Mouse (Mus musculus) stomach, embryonic 14.5 days (tissue): Measurements from ENCODE around the gene Eml2. TPM values are rescaled to one million over a fixed set of nuclear protein-coding genes. Genes with fewer than 3 reads are reported as not detected.

Source experiments
- ATAC-seq: fragments of 200-750 bp; cut with Nextera tagmentation; 2 replicates; pipeline ENCODE4 v1.8.0; 2017; ENCODE audit warnings: low read depth, moderate TSS enrichment; ENCODE audit not compliant: insufficient number of reproducible peaks, insufficient read depth, low FRiP score
- H3K27ac ChIP-seq: fragments of 300-500 bp; sonication (generic); 2 replicates; pipeline ENCODE4 v1.5.1; 2014; ENCODE audit warnings: mild to moderate bottlenecking, low read length, moderate library complexity, mixed read lengths
- H3K27me3 ChIP-seq: fragments of 300-500 bp; sonication (generic); 2 replicates; pipeline ENCODE4 v1.6.1; 2014; ENCODE audit warnings: low read length, control low read depth, mixed read lengths; ENCODE audit not compliant: control insufficient read depth, insufficient read depth
- H3K36me3 ChIP-seq: fragments of 300-500 bp; sonication (generic); 2 replicates; pipeline ENCODE4 v1.6.1; 2014; ENCODE audit warnings: mild to moderate bottlenecking, control low read depth, low read length, moderate library complexity, mixed read lengths; ENCODE audit not compliant: control insufficient read depth, insufficient read depth
- H3K4me1 ChIP-seq: fragments of 300-500 bp; sonication (generic); 2 replicates; pipeline ENCODE4 v1.6.1; 2014; ENCODE audit warnings: low read length, control low read depth, mixed read lengths; ENCODE audit not compliant: control insufficient read depth, insufficient read depth
- H3K4me2 ChIP-seq: fragments of 300-500 bp; sonication (generic); replicated peaks from 2 replicates; pipeline ENCODE4 v1.6.1; 2014; ENCODE audit warnings: low read depth, low read length, control low read depth
- H3K4me3 ChIP-seq: fragments of 300-500 bp; sonication (generic); 2 replicates; pipeline ENCODE4 v1.5.1; 2014; ENCODE audit warnings: low read depth, low read length, control low read depth
- H3K9ac ChIP-seq: fragments of 300-500 bp; sonication (generic); replicated peaks from 2 replicates; pipeline ENCODE4 v1.6.1; 2014; ENCODE audit warnings: low read depth, mild to moderate bottlenecking, control low read depth, low read length, moderate library complexity, mixed read lengths
- H3K9me3 ChIP-seq: fragments of 300-500 bp; sonication (generic); 2 replicates; pipeline ENCODE4 v1.6.1; 2016; ENCODE audit warnings: low read depth, low read length, control low read depth; ENCODE audit not compliant: control insufficient read depth
- WGBS: fragments of 180-500 bp; shearing (Covaris S2); extraction: QIAGEN DNeasy Blood & Tissue Kit; methylation state at CpG from one replicate; pipeline ENCODE4 v1.1.7; 2014; 5-methylcytosine and 5-hydroxymethylcytosine counted together
- polyA plus RNA-seq: library from polyadenylated mRNA; unstranded; fragments of >200 nt; fragmentation: Nextera tagmentation; extraction: Ambion mirVana; gene quantifications from 2 replicates; pipeline ENCODE4 v1.2.1, GENCODE M21; 2014

The Eml2 gene
- polyA plus RNA-seq, 1 experiment from 2014 or later = 4.8 TPM

DNA sequence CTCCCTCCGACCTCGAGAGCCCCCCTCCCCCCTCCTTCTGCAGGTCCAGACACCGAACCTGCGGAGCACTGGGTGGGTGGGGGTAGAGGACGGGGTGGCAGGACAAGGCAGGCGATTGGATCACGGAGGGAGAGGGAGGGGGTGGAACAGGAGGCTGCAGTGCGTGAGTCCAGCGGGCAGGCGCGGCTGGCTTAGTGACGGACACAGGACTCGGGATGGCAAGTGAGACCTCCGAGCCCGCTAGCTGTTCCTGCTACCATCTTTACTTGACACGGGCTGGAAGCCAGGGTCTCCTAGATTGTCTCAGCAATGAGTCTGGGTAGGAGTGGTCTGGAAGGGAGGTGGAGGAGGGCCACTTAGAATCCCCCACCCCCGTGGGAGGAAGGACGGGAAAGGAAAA, 1.8 kb downstream of the Eml2 start:
- peaks cover 37% of the 10 kb centered on the region for H3K27me3 ChIP-seq
- H3K36me3 ChIP-seq = no peaks in the 10 kb centered on the region
- 0 out of 2 replicates have a peak, but pooled peaks cover 4% of the 10 kb centered on the region for H3K9me3 ChIP-seq
- no peak overlapping the region for H3K4me2 ChIP-seq
- no peak overlapping the region for H3K9ac ChIP-seq
- ATAC-seq = no peak
- WGBS = 10% methylated on average over 18 of the region's 18 CpGs
- H3K4me3 ChIP-seq = 0 out of 2 replicates have a peak overlapping the region, but pooled peaks have one; percentile 5
- H3K27ac ChIP-seq = no peak overlapping the region
- H3K4me1 ChIP-seq = peaks cover 14% of the 10 kb centered on the region; the same call in 1 of the 2 replicates

- no peak for ATAC-seq
- peak overlapping the region; percentile 33; the same call in 1 of the 2 replicates for H3K4me2 ChIP-seq
- H3K27me3 ChIP-seq = peaks cover 37% of the 10 kb centered on the region
- 3% methylated on average over 27 of the region's 27 CpGs for WGBS
- H3K36me3 ChIP-seq = no peaks in the 10 kb centered on the region
- peaks cover 14% of the 10 kb centered on the region; the same call in 1 of the 2 replicates for H3K4me1 ChIP-seq
- H3K27ac ChIP-seq = no peak overlapping the region
- 0 out of 2 replicates have a peak, but pooled peaks cover 4% of the 10 kb centered on the region for H3K9me3 ChIP-seq
- H3K9ac ChIP-seq = no peak overlapping the region
- 0 out of 2 replicates have a peak overlapping the region, but pooled peaks have one; percentile 5 for H3K4me3 ChIP-seq
These were observed 2.3 kb downstream of the Eml2 start for GRCm38 (mm10) chr7:19178443-19179092.

DNA sequence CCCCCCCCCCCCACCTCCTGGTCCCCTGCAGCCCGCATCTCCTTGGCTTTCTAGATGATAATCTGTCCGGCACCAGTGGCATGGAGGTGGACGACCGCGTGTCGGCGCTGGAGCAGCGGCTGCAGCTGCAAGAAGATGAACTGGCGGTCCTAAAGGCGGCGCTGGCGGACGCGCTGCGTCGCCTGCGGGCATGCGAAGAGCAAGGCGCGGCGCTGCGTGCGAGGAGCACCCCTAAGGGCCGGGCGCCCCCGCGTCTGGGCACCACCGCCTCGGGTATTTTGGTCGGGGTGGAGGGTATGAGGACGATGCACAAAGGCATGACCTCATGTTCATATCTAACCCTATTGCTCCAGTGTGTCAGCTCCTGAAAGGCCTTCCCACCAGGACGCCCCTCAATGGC, 3.0 kb downstream of the Eml2 start:
- no peak for ATAC-seq
- under 1% methylated on average over 31 of the region's 32 CpGs for WGBS
- H3K9ac ChIP-seq = no peak overlapping the region

DNA sequence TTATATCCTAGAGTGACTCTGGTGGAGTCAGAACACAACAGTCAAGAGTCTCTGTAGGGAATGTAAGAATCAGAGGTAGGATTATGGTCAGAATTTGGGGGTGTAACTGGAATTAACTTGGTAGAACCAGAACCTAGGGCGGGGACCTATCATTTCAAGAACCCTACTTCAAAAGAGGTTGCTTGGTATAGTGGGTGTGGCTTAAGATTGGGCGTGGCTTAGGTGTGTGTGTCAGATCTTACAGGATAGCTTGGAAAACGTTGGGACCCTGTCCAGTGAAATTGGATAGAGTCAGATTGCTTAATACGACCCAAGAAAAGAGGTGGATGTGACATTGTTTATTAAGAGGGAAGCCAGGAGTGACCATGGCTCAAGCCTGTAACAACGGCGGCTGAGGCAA, 3.7 kb downstream of the Eml2 start:
- Histone ChIP-seq H3K4me3 (no peak overlapping the region), H3K27ac (no peak overlapping the region), H3K4me2 (no peak overlapping the region), H3K9me3 (0 out of 2 replicates have a peak, but pooled peaks cover 4% of the 10 kb centered on the region), H3K36me3 (no peaks in the 10 kb centered on the region), H3K9ac (no peak overlapping the region), H3K27me3 (peaks cover 37% of the 10 kb centered on the region), H3K4me1 (peaks cover 18% of the 10 kb centered on the region; the same call in 1 of the 2 replicates)
- ATAC-seq = no peak
- 40% methylated on average over 6 of the region's 6 CpGs for WGBS

More for the DNA sequence above, 3.0 kb downstream of the Eml2 start:
- Histone ChIP-seq H3K9me3 (0 out of 2 replicates have a peak, but pooled peaks cover 4% of the 10 kb centered on the region), H3K27ac (no peak overlapping the region), H3K4me3 (peak overlapping the region; percentile 12; the same call in 1 of the 2 replicates), H3K27me3 (peaks cover 37% of the 10 kb centered on the region), H3K4me2 (peak overlapping the region; percentile 33), H3K4me1 (peaks cover 14% of the 10 kb centered on the region; the same call in 1 of the 2 replicates), H3K36me3 (no peaks in the 10 kb centered on the region)

- ATAC-seq = peak; percentile 64
- Histone ChIP-seq H3K9me3 (0 out of 2 replicates have a peak, but pooled peaks cover 4% of the 10 kb centered on the region), H3K4me2 (peak overlapping the region; percentile 77), H3K27me3 (peaks cover 37% of the 10 kb centered on the region), H3K4me3 (peak overlapping the region; percentile 53), H3K36me3 (no peaks in the 10 kb centered on the region), H3K4me1 (peaks cover 16% of the 10 kb centered on the region; the same call in 1 of the 2 replicates), H3K9ac (peak overlapping the region; percentile 46), H3K27ac (no peak overlapping the region)
- 1% methylated on average over 27 of the region's 27 CpGs for WGBS
These were observed 4.7 kb downstream of the Eml2 start for GRCm38 (mm10) chr7:19180862-19181429.

- WGBS = 83% methylated on average over 2 of the region's 2 CpGs
These were observed 8.0 kb downstream of the Eml2 start for GRCm38 (mm10) chr7:19184250-19184649.

DNA sequence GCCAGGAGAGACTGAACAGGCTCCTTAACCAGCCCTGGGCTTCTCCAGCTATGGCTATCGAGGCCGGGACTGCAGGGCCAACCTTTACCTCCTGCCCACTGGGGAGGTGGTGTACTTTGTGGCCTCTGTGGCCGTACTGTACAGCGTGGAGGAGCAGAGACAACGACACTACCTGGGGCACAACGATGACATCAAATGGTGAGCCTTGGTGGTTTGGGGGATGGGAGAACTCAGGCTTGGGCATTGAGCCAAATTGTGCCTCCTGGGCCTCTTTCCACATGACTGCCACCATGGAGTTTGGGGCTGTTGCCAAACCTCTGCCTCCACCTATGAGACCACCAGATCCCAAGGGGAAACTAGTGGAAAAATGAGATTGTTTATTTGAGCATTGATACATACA, 8.5 kb downstream of the Eml2 start:
- Histone ChIP-seq H3K27ac (no peak overlapping the region), H3K36me3 (peaks cover 5% of the 10 kb centered on the region; the same call in 1 of the 2 replicates), H3K4me3 (no peak overlapping the region), H3K9me3 (no peaks in the 10 kb centered on the region), H3K27me3 (peaks cover 6% of the 10 kb centered on the region), H3K4me1 (peaks cover 11% of the 10 kb centered on the region; the same call in 1 of the 2 replicates), H3K4me2 (no peak overlapping the region), H3K9ac (no peak overlapping the region)
- ATAC-seq = no peak
- 79% methylated on average over 6 of the region's 6 CpGs for WGBS

More at GRCm38 (mm10) chr7:19184250-19184649, 8.0 kb downstream of the Eml2 start:
- Histone ChIP-seq H3K27ac (no peak overlapping the region), H3K27me3 (peaks cover 11% of the 10 kb centered on the region), H3K4me1 (peaks cover 15% of the 10 kb centered on the region; the same call in 1 of the 2 replicates), H3K36me3 (peaks cover 5% of the 10 kb centered on the region; the same call in 1 of the 2 replicates), H3K9me3 (no peaks in the 10 kb centered on the region), H3K4me3 (no peak overlapping the region), H3K9ac (no peak overlapping the region), H3K4me2 (no peak overlapping the region)
- ATAC-seq = no peak

- Histone ChIP-seq H3K36me3 (peaks cover 8% of the 10 kb centered on the region; the same call in 1 of the 2 replicates), H3K4me2 (no peak overlapping the region), H3K9ac (no peak overlapping the region), H3K9me3 (no peaks in the 10 kb centered on the region), H3K27ac (no peak overlapping the region), H3K4me1 (no peaks in the 10 kb centered on the region), H3K27me3 (no peaks in the 10 kb centered on the region), H3K4me3 (no peak overlapping the region)
- no peak for ATAC-seq
- WGBS = 95% methylated on average over 4 of the region's 4 CpGs
These were observed 18.5 kb downstream of the Eml2 start for GRCm38 (mm10) chr7:19194676-19195075.
